Mouse (Mus musculus): Measurements from ENCODE around the gene Slc22a7. TPM values are rescaled to one million over a fixed set of nuclear protein-coding genes. Genes with fewer than 3 reads are reported as not detected.

The Slc22a7 gene
- polyA plus RNA-seq, 1 experiment from 2014 or later, result not detected

Other genes starting within 250 kb of the Slc22a7 start
- 14.9 and 15.1 TPM in 2 replicates for gene Polh, start 235.8 kb downstream of the Slc22a7 start, polyA plus RNA-seq (2015; fragmentation: Nextera tagmentation; extraction: Ambion mirVana)
- gene Xpo5, start 235.7 kb downstream of the Slc22a7 start, polyA plus RNA-seq (2015; fragmentation: Nextera tagmentation; extraction: Ambion mirVana), result 32.7 and 32.9 TPM in 2 replicates
- gene Polr1c, start 190.4 kb downstream of the Slc22a7 start, polyA plus RNA-seq (2015; fragmentation: Nextera tagmentation; extraction: Ambion mirVana), result 67.9 and 72.6 TPM in 2 replicates
- 111 and 120 TPM in 2 replicates for gene Yipf3, start 190.4 kb downstream of the Slc22a7 start, polyA plus RNA-seq (2015; fragmentation: Nextera tagmentation; extraction: Ambion mirVana)
- 0.45 and 0.48 TPM in 2 replicates for gene Lrrc73, start 184.9 kb downstream of the Slc22a7 start, polyA plus RNA-seq (2015; fragmentation: Nextera tagmentation; extraction: Ambion mirVana)
- gene Tjap1, start 155.4 kb downstream of the Slc22a7 start, polyA plus RNA-seq (2015; fragmentation: Nextera tagmentation; extraction: Ambion mirVana), result 36.8 and 38.9 TPM in 2 replicates
- gene Dlk2, start 141.0 kb downstream of the Slc22a7 start, polyA plus RNA-seq (2015; fragmentation: Nextera tagmentation; extraction: Ambion mirVana), result 6.7 and 8.8 TPM in 2 replicates
- gene Abcc10, start 110.1 kb downstream of the Slc22a7 start, polyA plus RNA-seq (2015; fragmentation: Nextera tagmentation; extraction: Ambion mirVana), result 6.6 and 6.7 TPM in 2 replicates
- gene Zfp318, start 54.7 kb downstream of the Slc22a7 start, polyA plus RNA-seq (2015; fragmentation: Nextera tagmentation; extraction: Ambion mirVana), result 4.9 and 5.4 TPM in 2 replicates
- 1.5 and 1.8 TPM in 2 replicates for gene Crip3, start 9.5 kb downstream of the Slc22a7 start, polyA plus RNA-seq (2015; fragmentation: Nextera tagmentation; extraction: Ambion mirVana)
- 0.12 and 0.19 TPM in 2 replicates for gene Ttbk1, start 49.2 kb upstream of the Slc22a7 start, polyA plus RNA-seq (2015; fragmentation: Nextera tagmentation; extraction: Ambion mirVana)
- gene Dnph1, start 58.3 kb upstream of the Slc22a7 start, polyA plus RNA-seq (2015; fragmentation: Nextera tagmentation; extraction: Ambion mirVana), result 40.4 and 45.3 TPM in 2 replicates
- gene Cul9, start 107.9 kb upstream of the Slc22a7 start, polyA plus RNA-seq (2015; fragmentation: Nextera tagmentation; extraction: Ambion mirVana), result 3.2 and 4.0 TPM in 2 replicates
- gene Srf, start 117.7 kb upstream of the Slc22a7 start, polyA plus RNA-seq (2015; fragmentation: Nextera tagmentation; extraction: Ambion mirVana), result 7.0 and 8.9 TPM in 2 replicates
- 93.9 and 94.9 TPM in 2 replicates for gene Ptk7, start 191.0 kb upstream of the Slc22a7 start, polyA plus RNA-seq (2015; fragmentation: Nextera tagmentation; extraction: Ambion mirVana)
- 41.4 and 46.7 TPM in 2 replicates for gene Klc4, start 207.6 kb upstream of the Slc22a7 start, polyA plus RNA-seq (2015; fragmentation: Nextera tagmentation; extraction: Ambion mirVana)
- 94.1 and 99.9 TPM in 2 replicates for gene Mrpl2, start 207.8 kb upstream of the Slc22a7 start, polyA plus RNA-seq (2015; fragmentation: Nextera tagmentation; extraction: Ambion mirVana)
- 51.2 and 54.8 TPM in 2 replicates for gene Cul7, start 211.9 kb upstream of the Slc22a7 start, polyA plus RNA-seq (2015; fragmentation: Nextera tagmentation; extraction: Ambion mirVana)
- gene Rrp36, start 235.9 kb upstream of the Slc22a7 start, polyA plus RNA-seq (2015; fragmentation: Nextera tagmentation; extraction: Ambion mirVana), result 49.7 and 52.4 TPM in 2 replicates
- gene Mea1, start 240.3 kb upstream of the Slc22a7 start, polyA plus RNA-seq (2015; fragmentation: Nextera tagmentation; extraction: Ambion mirVana), result 148 and 160 TPM in 2 replicates
- 110 and 113 TPM in 2 replicates for gene Klhdc3, start 242.5 kb upstream of the Slc22a7 start, polyA plus RNA-seq (2015; fragmentation: Nextera tagmentation; extraction: Ambion mirVana)